Mouse (Mus musculus) Patski (cell line): ENCODE measurements at regions not wholly inside any gene's neighbourhood (a gene's known extent, or its start where the extent isn't known, plus 50 kb on each side); places are given as distances from the start of the nearest gene placed in this dataset.
"Not testable (repeated sequence)": the region's sequence is repeated elsewhere in the genome, so short reads cannot be mapped to it uniquely, and the experiment has no call there.

Experiments
- ATAC-seq: fragments of 100-300 bp; one replicate; pipeline ENCODE4 v1.8.0; 2021
- CTCF ChIA-PET: fragments of 350-600 bp; sonication (Branson Sonifier 250); formaldehyde crosslinking; loops from one replicate; lab custom pipeline; 2022; ENCODE audit warnings: inconsistent platforms; lab: Charles Lee
- POLR2A ChIA-PET: fragments of 350-600 bp; sonication (Branson Sonifier 250); formaldehyde crosslinking; loops from one replicate; lab custom pipeline; 2022; ENCODE audit warnings: antibody characterized with exemption, inconsistent platforms; lab: Charles Lee
- DNase-seq: peaks from one replicate; pipeline ENCODE4 v3.0.0-alpha.2; 2011; ENCODE audit warnings: low read depth, low spot score
- H3K27me3 ChIP-seq: fragments of 371-371 bp; one replicate; pipeline ENCODE4 v1.5.1; 2021
- CTCF ChIP-seq: fragments of 100-300 bp; IDR thresholded peaks from one replicate; pipeline ENCODE4 v1.5.1; 2021
- in situ Hi-C: fragments of 300-500 bp; cut with MboI; formaldehyde crosslinking; loops from 3 replicates; pipeline ENCODE4 v1.11.1; 2018; ENCODE audit warnings: low pct_unique_long_range_greater_than_20kb, mixed read lengths

GRCm38 (mm10) chr8:30063148-30063547, 2615.7 kb downstream of the Poteg start:
- in situ Hi-C loops: no loop called here
- H3K27me3 ChIP-seq: no peaks in the 10 kb centered on the region
- no peak for TF ChIP-seq CTCF
- CTCF ChIA-PET: no interaction called here
- POLR2A ChIA-PET: no interaction called here
- DNase-seq: no peak
- ATAC-seq: no peak

- in situ Hi-C loops: no loop called here
- POLR2A ChIA-PET: no interaction called here
- no peak for DNase-seq
These were observed 2630.3 kb downstream of the Poteg start for GRCm38 (mm10) chr8:30077726-30078125.

GRCm38 (mm10) chr8:30127766-30128165, 2680.3 kb downstream of the Poteg start:
- ChIA-PET CTCF (no interaction called here), POLR2A (no interaction called here)
- ATAC-seq: no peak
- H3K27me3 ChIP-seq: no peaks in the 10 kb centered on the region
- no peak for DNase-seq
- in situ Hi-C loops: no loop called here
- no peak for TF ChIP-seq CTCF

More at GRCm38 (mm10) chr8:30077726-30078125, 2630.3 kb downstream of the Poteg start:
- no peak for ATAC-seq
- TF ChIP-seq CTCF: no peak
- no peaks in the 10 kb centered on the region for H3K27me3 ChIP-seq
- CTCF ChIA-PET: no interaction called here

- POLR2A ChIA-PET: no interaction called here
- CTCF ChIA-PET: no interaction called here
- TF ChIP-seq CTCF: no peak
- H3K27me3 ChIP-seq: no peaks in the 10 kb centered on the region
- DNase-seq: no peak
- no peak for ATAC-seq
- in situ Hi-C loops: no loop called here
These were observed 2687.5 kb downstream of the Poteg start for GRCm38 (mm10) chr8:30134999-30135398.

GRCm38 (mm10) chr8:30151181-30151844, 2703.8 kb downstream of the Poteg start:
- no peak for TF ChIP-seq CTCF
- H3K27me3 ChIP-seq: no peaks in the 10 kb centered on the region
- no peak for ATAC-seq
- POLR2A ChIA-PET: no interaction called here
- in situ Hi-C loops: no loop called here
- CTCF ChIA-PET: no interaction called here
- no peak for DNase-seq

GRCm38 (mm10) chr8:30152921-30153320, 2705.5 kb downstream of the Poteg start:
- POLR2A ChIA-PET: no interaction called here
- no peaks in the 10 kb centered on the region for H3K27me3 ChIP-seq
- no peak for TF ChIP-seq CTCF
- CTCF ChIA-PET: no interaction called here
- in situ Hi-C loops: no loop called here
- DNase-seq (no peak), ATAC-seq (no peak)

GRCm38 (mm10) chr8:30171881-30172280, 2724.4 kb downstream of the Poteg start:
- TF ChIP-seq CTCF: no peak
- in situ Hi-C loops: no loop called here
- DNase-seq (no peak), ATAC-seq (no peak)
- ChIA-PET POLR2A (no interaction called here), CTCF (no interaction called here)
- no peaks in the 10 kb centered on the region for H3K27me3 ChIP-seq

- H3K27me3 ChIP-seq, CTCF ChIA-PET, in situ Hi-C loops, DNase-seq, POLR2A ChIA-PET, ATAC-seq: not testable (repeated sequence)
These were observed 2755.3 kb downstream of the Poteg start for GRCm38 (mm10) chr8:30202746-30203145.

GRCm38 (mm10) chr8:30227354-30227753, 2779.9 kb downstream of the Poteg start:
- H3K27me3 ChIP-seq: no peaks in the 10 kb centered on the region
- CTCF ChIA-PET: no interaction called here
- POLR2A ChIA-PET: no interaction called here
- DNase-seq (no peak), ATAC-seq (no peak)
- TF ChIP-seq CTCF: no peak
- in situ Hi-C loops: no loop called here

- ChIA-PET POLR2A (no interaction called here), CTCF (no interaction called here)
- TF ChIP-seq CTCF: no peak
- in situ Hi-C loops: no loop called here
- no peaks in the 10 kb centered on the region for H3K27me3 ChIP-seq
- DNase-seq: no peak
- ATAC-seq: no peak
These were observed 2785.8 kb downstream of the Poteg start for GRCm38 (mm10) chr8:30233266-30233665.

- POLR2A ChIA-PET: no interaction called here
- no peaks in the 10 kb centered on the region for H3K27me3 ChIP-seq
- DNase-seq (no peak), ATAC-seq (no peak)
- in situ Hi-C loops: no loop called here
- TF ChIP-seq CTCF: no peak
- CTCF ChIA-PET: no interaction called here
These were observed 2804.3 kb downstream of the Poteg start for GRCm38 (mm10) chr8:30251797-30252196.
